Mouse (Mus musculus) limb, embryonic 11.5 days (tissue): ENCODE data around the gene Orai3. TPM values are rescaled to one million over a fixed set of nuclear protein-coding genes. Genes with fewer than 3 reads are reported as not detected.

ENCODE experiments used
- ATAC-seq: fragments of 200-750 bp; cut with Nextera tagmentation; 2 replicates; pipeline ENCODE4 v1.8.0; 2017; ENCODE audit warnings: low read depth; ENCODE audit not compliant: insufficient number of reproducible peaks, low FRiP score, low TSS enrichment
- DNase-seq: peaks from one replicate; pipeline ENCODE4 v3.0.0-alpha.2; 2015; ENCODE audit warnings: low spot score
- H3K27ac ChIP-seq: fragments of 300-500 bp; sonication (generic); replicated peaks from 2 replicates; pipeline ENCODE4 v1.5.1; 2014; ENCODE audit warnings: low read depth, mild to moderate bottlenecking, low read length
- H3K27me3 ChIP-seq: fragments of 300-500 bp; sonication (generic); 2 replicates; pipeline ENCODE4 v1.6.1; 2014; ENCODE audit warnings: mild to moderate bottlenecking, low read length, mixed read lengths; ENCODE audit not compliant: control insufficient read depth, insufficient read depth
- H3K36me3 ChIP-seq: fragments of 300-500 bp; sonication (generic); 2 replicates; pipeline ENCODE4 v1.6.1; 2014; ENCODE audit warnings: mild to moderate bottlenecking, low read length, moderate library complexity, mixed read lengths; ENCODE audit not compliant: control insufficient read depth, insufficient read depth
- H3K4me1 ChIP-seq: fragments of 300-500 bp; sonication (generic); 2 replicates; pipeline ENCODE4 v1.6.1; 2014; ENCODE audit warnings: low read length, mixed read lengths; ENCODE audit not compliant: control insufficient read depth, insufficient read depth
- H3K4me2 ChIP-seq: fragments of 300-500 bp; sonication (generic); 2 replicates; pipeline ENCODE4 v1.6.1; 2014; ENCODE audit warnings: low read depth, mild to moderate bottlenecking, moderate library complexity; ENCODE audit not compliant: severe bottlenecking
- H3K4me3 ChIP-seq: fragments of 300-500 bp; sonication (generic); 2 replicates; pipeline ENCODE4 v1.5.1; 2014; ENCODE audit warnings: low read depth, low read length
- H3K9ac ChIP-seq: fragments of 300-500 bp; sonication (generic); 2 replicates; pipeline ENCODE4 v1.6.1; 2014; ENCODE audit warnings: mild to moderate bottlenecking, low read length
- H3K9me3 ChIP-seq: fragments of 300-500 bp; sonication (generic); 2 replicates; pipeline ENCODE4 v1.6.1; 2016; ENCODE audit warnings: low read length; ENCODE audit not compliant: control insufficient read depth
- WGBS: fragments of 180-500 bp; shearing (Covaris S2); extraction: QIAGEN DNeasy Blood & Tissue Kit; methylation state at CpG from one replicate; pipeline ENCODE4 v1.1.7; 2014; 5-methylcytosine and 5-hydroxymethylcytosine counted together
- polyA plus RNA-seq: library from polyadenylated mRNA; unstranded; fragments of >200 nt; fragmentation: Nextera tagmentation; extraction: Ambion mirVana; gene quantifications from 2 replicates; pipeline ENCODE4 v1.2.1, GENCODE M21; 2014

Gene Orai3
- polyA plus RNA-seq, 1 experiment from 2014 or later = 12.3 TPM

GRCm38 (mm10) chr7:127809846-127810245 is 40.2 kb downstream of the Orai3 start:
- Histone ChIP-seq H3K4me3 (no peak overlapping the region), H3K36me3 (no peaks in the 10 kb centered on the region), H3K9ac (no peak overlapping the region), H3K4me2 (no peak overlapping the region), H3K4me1 (no peaks in the 10 kb centered on the region), H3K9me3 (no peaks in the 10 kb centered on the region), H3K27me3 (no peaks in the 10 kb centered on the region), H3K27ac (no peak overlapping the region)
- DNase-seq = no peak
- no peak for ATAC-seq
- WGBS = 89% methylated on average over 1 of the region's 1 CpGs

GRCm38 (mm10) chr7:127810650-127811049 is 41.0 kb downstream of the Orai3 start:
- Histone ChIP-seq H3K4me2 (no peak overlapping the region), H3K36me3 (no peaks in the 10 kb centered on the region), H3K4me1 (no peaks in the 10 kb centered on the region), H3K9ac (no peak overlapping the region), H3K9me3 (no peaks in the 10 kb centered on the region), H3K27ac (no peak overlapping the region), H3K27me3 (no peaks in the 10 kb centered on the region), H3K4me3 (no peak overlapping the region)
- 76% methylated on average over 10 of the region's 10 CpGs for WGBS
- DNase-seq (no peak), ATAC-seq (no peak)

GRCm38 (mm10) chr7:127811240-127811639 is 41.6 kb downstream of the Orai3 start:
- H3K27me3 ChIP-seq = no peaks in the 10 kb centered on the region
- H3K4me1 ChIP-seq = no peaks in the 10 kb centered on the region
- no peak overlapping the region for H3K27ac ChIP-seq
- ATAC-seq (no peak), DNase-seq (no peak)
- no peaks in the 10 kb centered on the region for H3K36me3 ChIP-seq
- 76% methylated on average over 4 of the region's 4 CpGs for WGBS
- no peak overlapping the region for H3K4me2 ChIP-seq
- H3K9ac ChIP-seq = no peak overlapping the region
- H3K9me3 ChIP-seq = no peaks in the 10 kb centered on the region
- no peak overlapping the region for H3K4me3 ChIP-seq

GRCm38 (mm10) chr7:127812292-127812691 is 42.7 kb downstream of the Orai3 start:
- H3K4me3 ChIP-seq = no peak overlapping the region
- no peaks in the 10 kb centered on the region for H3K27me3 ChIP-seq
- no peaks in the 10 kb centered on the region for H3K4me1 ChIP-seq
- H3K36me3 ChIP-seq = no peaks in the 10 kb centered on the region
- no peak overlapping the region for H3K4me2 ChIP-seq
- no peak overlapping the region for H3K27ac ChIP-seq
- H3K9ac ChIP-seq = no peak overlapping the region
- DNase-seq = no peak
- WGBS = 82% methylated on average over 3 of the region's 3 CpGs
- H3K9me3 ChIP-seq = no peaks in the 10 kb centered on the region
- no peak for ATAC-seq

- Histone ChIP-seq H3K4me3 (no peak overlapping the region), H3K27me3 (no peaks in the 10 kb centered on the region), H3K36me3 (no peaks in the 10 kb centered on the region), H3K4me1 (no peaks in the 10 kb centered on the region), H3K4me2 (no peak overlapping the region), H3K9me3 (no peaks in the 10 kb centered on the region), H3K27ac (no peak overlapping the region), H3K9ac (no peak overlapping the region)
- ATAC-seq = no peak
- 81% methylated on average over 4 of the region's 4 CpGs for WGBS
- no peak for DNase-seq
These were observed 44.2 kb downstream of the Orai3 start for GRCm38 (mm10) chr7:127813821-127814220.

GRCm38 (mm10) chr7:127814241-127814921 is 44.8 kb downstream of the Orai3 start:
- 85% methylated on average over 19 of the region's 19 CpGs for WGBS
- H3K9me3 ChIP-seq = no peaks in the 10 kb centered on the region
- H3K27me3 ChIP-seq = no peaks in the 10 kb centered on the region
- H3K4me2 ChIP-seq = no peak overlapping the region
- H3K4me1 ChIP-seq = no peaks in the 10 kb centered on the region
- H3K4me3 ChIP-seq = no peak overlapping the region
- H3K36me3 ChIP-seq = no peaks in the 10 kb centered on the region
- no peak overlapping the region for H3K27ac ChIP-seq
- ATAC-seq = no peak
- no peak overlapping the region for H3K9ac ChIP-seq
- DNase-seq = no peak

GRCm38 (mm10) chr7:127815116-127815665 is 45.6 kb downstream of the Orai3 start:
- no peak for DNase-seq
- H3K27ac ChIP-seq = no peak overlapping the region
- no peak for ATAC-seq
- H3K9me3 ChIP-seq = no peaks in the 10 kb centered on the region
- H3K36me3 ChIP-seq = no peaks in the 10 kb centered on the region
- no peak overlapping the region for H3K9ac ChIP-seq
- no peaks in the 10 kb centered on the region for H3K4me1 ChIP-seq
- H3K4me2 ChIP-seq = no peak overlapping the region
- 84% methylated on average over 15 of the region's 15 CpGs for WGBS
- no peak overlapping the region for H3K4me3 ChIP-seq
- H3K27me3 ChIP-seq = no peaks in the 10 kb centered on the region

- no peak overlapping the region; the same call in 1 of the 2 replicates for H3K9ac ChIP-seq
- no peaks in the 10 kb centered on the region for H3K27me3 ChIP-seq
- H3K9me3 ChIP-seq = no peaks in the 10 kb centered on the region
- WGBS = 76% methylated on average over 14 of the region's 15 CpGs
- H3K36me3 ChIP-seq = no peaks in the 10 kb centered on the region
- H3K4me1 ChIP-seq = no peaks in the 10 kb centered on the region
- DNase-seq = no peak
- no peak for ATAC-seq
- H3K4me2 ChIP-seq = no peak overlapping the region
- H3K4me3 ChIP-seq = no peak overlapping the region
- no peak overlapping the region for H3K27ac ChIP-seq
These were observed 46.6 kb downstream of the Orai3 start for GRCm38 (mm10) chr7:127815954-127816821.
